Mouse (Mus musculus) limb, embryonic 10.5 days (tissue): ENCODE results near the gene Col4a3bp. TPM values are rescaled to one million over a fixed set of nuclear protein-coding genes. Genes with fewer than 3 reads are reported as not detected.

ENCODE experiments used
- DNase-seq: peaks from one replicate; pipeline ENCODE4 v3.0.0-alpha.2; 2017; ENCODE audit warnings: low spot score
- H3K27ac ChIP-seq: fragments of 300-500 bp; sonication (generic); 2 replicates; pipeline ENCODE4 v1.5.1; 2016; ENCODE audit warnings: mild to moderate bottlenecking
- H3K27me3 ChIP-seq: fragments of 300-500 bp; sonication (generic); 2 replicates; pipeline ENCODE4 v1.6.1; 2016; ENCODE audit warnings: low read depth, mild to moderate bottlenecking; ENCODE audit not compliant: poor library complexity, severe bottlenecking
- H3K36me3 ChIP-seq: fragments of 300-500 bp; sonication (generic); 2 replicates; pipeline ENCODE4 v1.6.1; 2016; ENCODE audit warnings: mild to moderate bottlenecking, moderate library complexity
- H3K4me1 ChIP-seq: fragments of 300-500 bp; sonication (generic); 2 replicates; pipeline ENCODE4 v1.6.1; 2016
- H3K4me3 ChIP-seq: fragments of 300-500 bp; sonication (generic); 2 replicates; pipeline ENCODE4 v1.5.1; 2016; ENCODE audit warnings: mild to moderate bottlenecking, moderate library complexity
- H3K9me3 ChIP-seq: fragments of 300-500 bp; sonication (generic); replicated peaks from 2 replicates; pipeline ENCODE4 v1.6.1; 2016; ENCODE audit warnings: mild to moderate bottlenecking
- WGBS: fragments of 180-500 bp; shearing (Covaris S2); methylation state at CpG from one replicate; pipeline ENCODE4 v1.1.7; 2016; 5-methylcytosine and 5-hydroxymethylcytosine counted together
- polyA plus RNA-seq: library from polyadenylated mRNA; unstranded; fragments of >200 nt; fragmentation: Nextera tagmentation; extraction: Ambion mirVana; gene quantifications from 2 replicates; pipeline ENCODE4 v1.2.1, GENCODE M21; 2016

The Col4a3bp gene
- polyA plus RNA-seq, 1 experiment from 2014 or later, result 6.9 TPM

GRCm38 (mm10) chr13:96521294-96521693 is 21.1 kb upstream of the Col4a3bp start:
- peaks cover 7% of the 10 kb centered on the region for H3K36me3 ChIP-seq
- no peak for DNase-seq
- H3K4me1 ChIP-seq, result 0 out of 2 replicates have a peak, but pooled peaks cover under 1% of the 10 kb centered on the region
- no peaks in the 10 kb centered on the region for H3K27me3 ChIP-seq
- 92% methylated on average over 3 of the region's 3 CpGs for WGBS
- no peak overlapping the region for H3K4me3 ChIP-seq
- H3K27ac ChIP-seq, result no peak overlapping the region
- no peaks in the 10 kb centered on the region for H3K9me3 ChIP-seq

GRCm38 (mm10) chr13:96527022-96527421 is 15.4 kb upstream of the Col4a3bp start:
- Histone ChIP-seq H3K36me3 (0 out of 2 replicates have a peak, but pooled peaks cover 5% of the 10 kb centered on the region), H3K27me3 (no peaks in the 10 kb centered on the region), H3K9me3 (no peaks in the 10 kb centered on the region), H3K4me1 (no peaks in the 10 kb centered on the region), H3K27ac (no peak overlapping the region), H3K4me3 (no peak overlapping the region)
- WGBS, result 97% methylated on average over 3 of the region's 3 CpGs
- DNase-seq, result no peak

GRCm38 (mm10) chr13:96527856-96528255 is 14.6 kb upstream of the Col4a3bp start:
- H3K4me1 ChIP-seq, result no peaks in the 10 kb centered on the region
- no peaks in the 10 kb centered on the region for H3K27me3 ChIP-seq
- 91% methylated on average over 11 of the region's 11 CpGs for WGBS
- no peak for DNase-seq
- no peaks in the 10 kb centered on the region for H3K9me3 ChIP-seq
- no peak overlapping the region for H3K27ac ChIP-seq
- no peak overlapping the region for H3K4me3 ChIP-seq
- H3K36me3 ChIP-seq, result 0 out of 2 replicates have a peak, but pooled peaks cover 5% of the 10 kb centered on the region

GRCm38 (mm10) chr13:96528776-96529175 is 13.6 kb upstream of the Col4a3bp start:
- H3K36me3 ChIP-seq, result 0 out of 2 replicates have a peak, but pooled peaks cover 5% of the 10 kb centered on the region
- no peak overlapping the region for H3K4me3 ChIP-seq
- no peak overlapping the region for H3K27ac ChIP-seq
- DNase-seq, result no peak
- 86% methylated on average over 3 of the region's 3 CpGs for WGBS
- H3K9me3 ChIP-seq, result no peaks in the 10 kb centered on the region
- no peaks in the 10 kb centered on the region for H3K27me3 ChIP-seq
- no peaks in the 10 kb centered on the region for H3K4me1 ChIP-seq

- no peak for DNase-seq
- 92% methylated on average over 3 of the region's 3 CpGs for WGBS
- Histone ChIP-seq H3K27me3 (no peaks in the 10 kb centered on the region), H3K36me3 (0 out of 2 replicates have a peak, but pooled peaks cover 5% of the 10 kb centered on the region), H3K4me3 (no peak overlapping the region), H3K9me3 (no peaks in the 10 kb centered on the region), H3K4me1 (no peaks in the 10 kb centered on the region), H3K27ac (no peak overlapping the region)
These were observed 12.9 kb upstream of the Col4a3bp start for GRCm38 (mm10) chr13:96529542-96529941.

GRCm38 (mm10) chr13:96530064-96530463 is 12.4 kb upstream of the Col4a3bp start:
- Histone ChIP-seq H3K4me3 (no peak overlapping the region), H3K36me3 (0 out of 2 replicates have a peak, but pooled peaks cover 5% of the 10 kb centered on the region), H3K27ac (no peak overlapping the region), H3K9me3 (no peaks in the 10 kb centered on the region), H3K4me1 (no peaks in the 10 kb centered on the region), H3K27me3 (no peaks in the 10 kb centered on the region)
- no peak for DNase-seq
- WGBS, result 95% methylated on average over 9 of the region's 9 CpGs

GRCm38 (mm10) chr13:96532176-96532575 is 10.2 kb upstream of the Col4a3bp start:
- 93% methylated on average over 6 of the region's 6 CpGs for WGBS

GRCm38 (mm10) chr13:96533742-96534141 is 8.7 kb upstream of the Col4a3bp start:
- no peak for DNase-seq
- Histone ChIP-seq H3K4me3 (no peak overlapping the region), H3K27me3 (no peaks in the 10 kb centered on the region), H3K4me1 (no peaks in the 10 kb centered on the region), H3K9me3 (no peaks in the 10 kb centered on the region), H3K36me3 (0 out of 2 replicates have a peak, but pooled peaks cover 2% of the 10 kb centered on the region), H3K27ac (no peak overlapping the region)
- WGBS, result 73% methylated on average over 2 of the region's 2 CpGs

More at GRCm38 (mm10) chr13:96532176-96532575, 10.2 kb upstream of the Col4a3bp start:
- H3K9me3 ChIP-seq, result no peaks in the 10 kb centered on the region
- H3K4me3 ChIP-seq, result no peak overlapping the region
- H3K36me3 ChIP-seq, result 0 out of 2 replicates have a peak, but pooled peaks cover 5% of the 10 kb centered on the region
- no peaks in the 10 kb centered on the region for H3K27me3 ChIP-seq
- H3K27ac ChIP-seq, result no peak overlapping the region
- DNase-seq, result no peak
- H3K4me1 ChIP-seq, result no peaks in the 10 kb centered on the region

GRCm38 (mm10) chr13:96536821-96537572 is 5.4 kb upstream of the Col4a3bp start:
- no peak for DNase-seq
- H3K36me3 ChIP-seq, result no peaks in the 10 kb centered on the region
- no peak overlapping the region for H3K4me3 ChIP-seq
- peaks cover 8% of the 10 kb centered on the region; the same call in 1 of the 2 replicates for H3K4me1 ChIP-seq
- H3K9me3 ChIP-seq, result no peaks in the 10 kb centered on the region
- no peak overlapping the region for H3K27ac ChIP-seq
- 87% methylated on average over 5 of the region's 5 CpGs for WGBS
- H3K27me3 ChIP-seq, result no peaks in the 10 kb centered on the region

- WGBS, result 79% methylated on average over 3 of the region's 3 CpGs
- H3K36me3 ChIP-seq, result no peaks in the 10 kb centered on the region
- H3K4me1 ChIP-seq, result peaks cover 8% of the 10 kb centered on the region
- H3K27ac ChIP-seq, result no peak overlapping the region
- no peaks in the 10 kb centered on the region for H3K9me3 ChIP-seq
- H3K4me3 ChIP-seq, result no peak overlapping the region
- no peaks in the 10 kb centered on the region for H3K27me3 ChIP-seq
- DNase-seq, result no peak
These were observed 4.3 kb upstream of the Col4a3bp start for GRCm38 (mm10) chr13:96538103-96538502.

GRCm38 (mm10) chr13:96541381-96541780 is 1.0 kb upstream of the Col4a3bp start:
- H3K9me3 ChIP-seq, result no peaks in the 10 kb centered on the region
- H3K4me1 ChIP-seq, result peaks cover 16% of the 10 kb centered on the region
- H3K4me3 ChIP-seq, result peak overlapping the region; percentile 81
- no peaks in the 10 kb centered on the region for H3K36me3 ChIP-seq
- H3K27me3 ChIP-seq, result no peaks in the 10 kb centered on the region
- H3K27ac ChIP-seq, result no peak overlapping the region
- no peak for DNase-seq
- 49% methylated on average over 2 of the region's 2 CpGs for WGBS

- H3K9me3 ChIP-seq, result no peaks in the 10 kb centered on the region
- peak overlapping the region; percentile 91 for H3K27ac ChIP-seq
- WGBS, result under 1% methylated on average over 57 of the region's 73 CpGs
- no peaks in the 10 kb centered on the region for H3K36me3 ChIP-seq
- peak overlapping the region; percentile 81 for H3K4me3 ChIP-seq
- H3K27me3 ChIP-seq, result no peaks in the 10 kb centered on the region
- peak; percentile 77 for DNase-seq
- peaks cover 16% of the 10 kb centered on the region for H3K4me1 ChIP-seq
These were observed 778 bp downstream of the Col4a3bp start for GRCm38 (mm10) chr13:96542901-96543891.
